Mouse (Mus musculus) lung, embryonic 16.5 days (tissue): ENCODE results near the gene Chit1. TPM values are rescaled to one million over a fixed set of nuclear protein-coding genes. Genes with fewer than 3 reads are reported as not detected.
A peak's percentile ranks its signal among the peaks of the same experiment; 100 is the strongest.

Experiments used
- ATAC-seq: fragments of 200-750 bp; cut with Nextera tagmentation; 2 replicates; pipeline ENCODE4 v1.8.0; 2017; ENCODE audit warnings: low read depth, mild to moderate bottlenecking, moderate library complexity
- H3K27ac ChIP-seq: fragments of 300-500 bp; sonication (generic); 2 replicates; pipeline ENCODE4 v1.5.1; 2014; ENCODE audit warnings: mild to moderate bottlenecking, control low read depth, low read length
- H3K27me3 ChIP-seq: fragments of 300-500 bp; sonication (generic); 2 replicates; pipeline ENCODE4 v1.6.1; 2014; ENCODE audit warnings: low read depth, low read length, mixed read lengths; ENCODE audit not compliant: control insufficient read depth, insufficient read depth
- H3K36me3 ChIP-seq: fragments of 300-500 bp; sonication (generic); 2 replicates; pipeline ENCODE4 v1.6.1; 2014; ENCODE audit warnings: low read length; ENCODE audit not compliant: control insufficient read depth, insufficient read depth
- H3K4me1 ChIP-seq: fragments of 300-500 bp; sonication (generic); replicated peaks from 2 replicates; pipeline ENCODE4 v1.6.1; 2014; ENCODE audit warnings: low read length, mixed read lengths; ENCODE audit not compliant: control insufficient read depth, insufficient read depth
- H3K4me2 ChIP-seq: fragments of 300-500 bp; sonication (generic); 2 replicates; pipeline ENCODE4 v1.6.1; 2014; ENCODE audit warnings: low read depth, low read length, control low read depth
- H3K4me3 ChIP-seq: fragments of 300-500 bp; sonication (generic); 2 replicates; pipeline ENCODE4 v1.5.1; 2014; ENCODE audit warnings: mild to moderate bottlenecking, low read length, control low read depth
- H3K9ac ChIP-seq: fragments of 300-500 bp; sonication (generic); 2 replicates; pipeline ENCODE4 v1.6.1; 2014; ENCODE audit warnings: low read length, control low read depth
- H3K9me3 ChIP-seq: fragments of 300-500 bp; sonication (generic); 2 replicates; pipeline ENCODE4 v1.6.1; 2016; ENCODE audit warnings: low read length; ENCODE audit not compliant: control insufficient read depth
- WGBS: fragments of 180-500 bp; shearing (Covaris S2); extraction: QIAGEN DNeasy Blood & Tissue Kit; methylation state at CpG from one replicate; pipeline ENCODE4 v1.1.7; 2014; 5-methylcytosine and 5-hydroxymethylcytosine counted together
- polyA plus RNA-seq: library from polyadenylated mRNA; unstranded; fragments of >200 nt; fragmentation: Nextera tagmentation; extraction: Ambion mirVana; gene quantifications from 2 replicates; pipeline ENCODE4 v1.2.1, GENCODE M21; 2015

Gene Chit1
- polyA plus RNA-seq, 1 experiment from 2014 or later, result 0.09 TPM

DNA sequence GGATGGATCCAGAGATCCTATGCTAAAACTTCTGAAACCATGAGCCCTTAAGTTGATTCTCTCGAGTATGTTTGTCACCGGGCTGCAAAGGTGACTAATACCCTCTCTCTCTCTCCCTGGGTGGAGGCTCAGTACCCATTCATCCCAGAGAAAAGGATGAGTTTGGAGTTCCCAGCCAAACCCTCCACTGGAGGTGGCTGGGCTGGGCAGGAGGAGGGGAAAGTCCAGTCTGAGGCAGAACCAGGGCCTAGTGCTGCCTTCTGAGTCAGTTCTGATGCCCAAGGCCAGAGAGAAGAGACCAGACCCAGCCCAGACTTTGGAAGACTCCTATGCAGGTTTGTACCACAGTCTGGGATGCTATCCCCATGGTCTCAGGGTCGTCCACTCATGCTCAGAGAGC, 9.4 kb upstream of the Chit1 start:
- peaks cover 47% of the 10 kb centered on the region for H3K4me1 ChIP-seq
- no peak overlapping the region for H3K9ac ChIP-seq
- H3K27me3 ChIP-seq, result no peaks in the 10 kb centered on the region
- no peak overlapping the region for H3K4me3 ChIP-seq
- no peak for ATAC-seq
- no peak overlapping the region for H3K4me2 ChIP-seq
- H3K27ac ChIP-seq, result no peak overlapping the region
- H3K9me3 ChIP-seq, result no peaks in the 10 kb centered on the region
- 65% methylated on average over 3 of the region's 3 CpGs for WGBS
- H3K36me3 ChIP-seq, result no peaks in the 10 kb centered on the region

DNA sequence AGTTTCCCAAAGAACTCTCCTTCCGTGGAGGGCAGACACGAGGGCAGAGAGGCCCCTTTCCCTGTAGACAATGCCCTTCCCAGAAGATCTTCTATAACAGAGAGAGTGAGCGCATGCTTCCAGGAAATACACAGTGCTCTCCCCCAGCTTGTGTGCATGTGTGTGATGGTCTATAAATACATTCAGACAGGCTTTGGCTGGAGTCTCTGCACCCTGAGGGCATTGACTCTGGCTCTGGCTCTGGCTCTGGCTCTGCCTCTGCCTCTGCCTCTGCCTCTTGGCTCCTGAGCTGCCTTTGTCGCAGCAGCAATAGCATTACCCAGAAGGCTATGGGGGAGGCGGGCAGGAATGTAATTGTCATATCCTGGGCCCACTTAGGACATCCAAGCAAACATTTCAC, 7.2 kb upstream of the Chit1 start:
- H3K4me2 ChIP-seq, result no peak overlapping the region
- no peaks in the 10 kb centered on the region for H3K9me3 ChIP-seq
- no peaks in the 10 kb centered on the region for H3K27me3 ChIP-seq
- no peak overlapping the region for H3K4me3 ChIP-seq
- peak overlapping the region; percentile 53 for H3K27ac ChIP-seq
- WGBS, result 65% methylated on average over 5 of the region's 5 CpGs
- H3K4me1 ChIP-seq, result peaks cover 25% of the 10 kb centered on the region
- no peaks in the 10 kb centered on the region for H3K36me3 ChIP-seq
- no peak for ATAC-seq
- peak overlapping the region; percentile 42; the same call in 1 of the 2 replicates for H3K9ac ChIP-seq

DNA sequence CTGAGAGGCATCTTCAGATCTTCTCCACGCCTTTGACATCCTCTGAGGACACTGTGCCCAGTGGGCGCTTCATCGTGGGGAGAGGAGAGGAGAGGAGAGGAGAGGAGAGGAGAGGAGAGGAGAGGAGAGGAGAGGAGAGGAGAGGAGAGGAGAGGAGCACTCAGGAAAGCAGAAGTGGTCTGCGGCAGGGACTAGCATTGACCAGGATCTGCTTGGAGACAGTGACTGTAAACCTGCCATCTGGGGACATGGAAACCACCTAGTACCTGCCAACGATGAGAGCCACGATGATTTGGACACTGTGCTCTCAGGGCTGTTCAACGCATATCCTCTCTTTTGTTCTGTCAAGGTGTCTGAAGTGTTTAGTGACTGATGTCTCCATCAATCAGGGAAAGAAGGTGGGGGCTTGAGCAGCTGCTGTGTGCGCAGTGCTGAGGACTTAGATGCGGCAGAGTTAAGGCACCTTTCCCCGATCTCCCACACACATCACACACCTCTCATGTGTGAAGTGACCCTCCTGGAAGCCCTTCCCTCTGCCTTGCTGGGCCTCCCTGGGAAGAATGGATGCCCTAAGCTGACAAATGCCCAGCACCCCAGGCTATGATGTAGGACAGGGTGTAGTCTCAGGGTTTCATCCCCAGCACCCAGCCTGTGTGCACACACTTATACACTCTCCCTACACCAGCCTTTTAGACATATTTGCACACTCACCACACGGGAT, 5.8 kb upstream of the Chit1 start:
- Histone ChIP-seq H3K27ac (peak overlapping the region; percentile 41), H3K9ac (no peak overlapping the region), H3K9me3 (no peaks in the 10 kb centered on the region), H3K4me2 (no peak overlapping the region), H3K4me3 (no peak overlapping the region), H3K4me1 (peaks cover 18% of the 10 kb centered on the region), H3K27me3 (no peaks in the 10 kb centered on the region), H3K36me3 (no peaks in the 10 kb centered on the region)
- 54% methylated on average over 11 of the region's 11 CpGs for WGBS
- ATAC-seq, result peak; percentile 18; the same call in 1 of the 2 replicates

GRCm38 (mm10) chr1:134105764-134106430, 5.1 kb upstream of the Chit1 start:
- peak overlapping the region; percentile 41 for H3K27ac ChIP-seq
- WGBS, result 44% methylated on average over 3 of the region's 3 CpGs
- ATAC-seq, result peak; percentile 19; the same call in 1 of the 2 replicates

DNA sequence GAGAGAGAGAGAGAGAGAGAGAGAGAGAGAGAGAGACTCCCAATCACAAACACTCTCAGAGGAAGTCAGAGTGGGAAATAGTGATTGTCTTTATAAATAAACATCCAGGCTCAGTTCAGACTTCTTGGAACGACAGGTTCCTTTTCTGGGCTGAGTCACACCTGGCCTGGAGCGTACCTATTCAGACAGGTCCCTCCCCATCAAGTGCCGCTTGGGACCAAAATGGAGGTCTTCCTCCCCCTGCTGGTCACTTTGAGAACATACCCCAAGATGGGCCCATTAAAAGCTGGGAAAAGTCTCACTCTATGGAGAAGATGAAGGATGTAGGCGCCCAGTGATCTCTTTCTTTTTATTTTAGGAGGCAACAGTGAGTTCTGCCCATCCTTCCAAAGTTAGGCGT, 4.3 kb upstream of the Chit1 start:
- 2% methylated on average over 5 of the region's 5 CpGs for WGBS
- H3K9ac ChIP-seq, result no peak overlapping the region
- peak; percentile 59 for ATAC-seq

More at GRCm38 (mm10) chr1:134105764-134106430, 5.1 kb upstream of the Chit1 start:
- H3K4me3 ChIP-seq, result no peak overlapping the region
- no peaks in the 10 kb centered on the region for H3K9me3 ChIP-seq
- H3K4me1 ChIP-seq, result peaks cover 18% of the 10 kb centered on the region
- no peaks in the 10 kb centered on the region for H3K36me3 ChIP-seq
- H3K9ac ChIP-seq, result peak overlapping the region; percentile 1; the same call in 1 of the 2 replicates
- no peaks in the 10 kb centered on the region for H3K27me3 ChIP-seq
- no peak overlapping the region for H3K4me2 ChIP-seq

GRCm38 (mm10) chr1:134107777-134108176, 3.3 kb upstream of the Chit1 start:
- no peak overlapping the region for H3K4me2 ChIP-seq
- 0 out of 2 replicates have a peak overlapping the region, but pooled peaks have one; percentile 7 for H3K9ac ChIP-seq
- no peaks in the 10 kb centered on the region for H3K27me3 ChIP-seq
- no peak overlapping the region for H3K27ac ChIP-seq
- no peaks in the 10 kb centered on the region for H3K9me3 ChIP-seq
- H3K4me3 ChIP-seq, result no peak overlapping the region
- peaks cover 18% of the 10 kb centered on the region for H3K4me1 ChIP-seq
- WGBS, result 85% methylated on average over 7 of the region's 7 CpGs
- ATAC-seq, result no peak
- H3K36me3 ChIP-seq, result no peaks in the 10 kb centered on the region

More for the DNA sequence above, 4.3 kb upstream of the Chit1 start:
- H3K4me1 ChIP-seq, result peaks cover 18% of the 10 kb centered on the region
- H3K36me3 ChIP-seq, result no peaks in the 10 kb centered on the region
- no peak overlapping the region for H3K4me3 ChIP-seq
- H3K4me2 ChIP-seq, result no peak overlapping the region
- H3K27ac ChIP-seq, result no peak overlapping the region
- no peaks in the 10 kb centered on the region for H3K27me3 ChIP-seq
- no peaks in the 10 kb centered on the region for H3K9me3 ChIP-seq

GRCm38 (mm10) chr1:134110015-134110414, 1.0 kb upstream of the Chit1 start:
- Histone ChIP-seq H3K36me3 (no peaks in the 10 kb centered on the region), H3K9ac (no peak overlapping the region), H3K4me3 (no peak overlapping the region), H3K9me3 (no peaks in the 10 kb centered on the region), H3K4me2 (no peak overlapping the region), H3K27me3 (no peaks in the 10 kb centered on the region), H3K4me1 (peaks cover 13% of the 10 kb centered on the region), H3K27ac (no peak overlapping the region)
- no peak for ATAC-seq
- 73% methylated on average over 3 of the region's 3 CpGs for WGBS

DNA sequence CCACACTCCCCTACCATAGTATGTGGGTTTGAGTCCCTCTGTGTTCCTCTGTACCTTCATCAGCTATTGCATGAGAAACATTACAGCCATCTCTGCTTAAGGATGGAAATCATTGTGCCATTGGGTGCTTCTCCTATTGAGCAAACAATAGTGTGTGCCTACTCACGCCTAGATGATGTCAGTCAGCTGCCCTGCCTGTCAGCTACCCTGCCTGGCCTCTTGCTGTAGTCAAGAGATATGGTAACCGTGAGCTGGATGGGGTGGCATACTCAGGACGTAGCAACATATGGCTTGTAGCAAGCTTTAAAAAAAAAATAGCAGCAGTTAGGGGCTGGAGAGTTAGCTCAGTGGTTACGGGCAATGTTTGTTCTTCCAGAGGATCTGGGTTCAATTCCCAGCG, 593 bp upstream of the Chit1 start:
- Histone ChIP-seq H3K9ac (no peak overlapping the region), H3K27me3 (no peaks in the 10 kb centered on the region), H3K4me2 (no peak overlapping the region), H3K27ac (no peak overlapping the region), H3K4me1 (peaks cover 10% of the 10 kb centered on the region), H3K9me3 (no peaks in the 10 kb centered on the region), H3K4me3 (no peak overlapping the region), H3K36me3 (no peaks in the 10 kb centered on the region)
- ATAC-seq, result no peak
- WGBS, result 75% methylated on average over 5 of the region's 5 CpGs

DNA sequence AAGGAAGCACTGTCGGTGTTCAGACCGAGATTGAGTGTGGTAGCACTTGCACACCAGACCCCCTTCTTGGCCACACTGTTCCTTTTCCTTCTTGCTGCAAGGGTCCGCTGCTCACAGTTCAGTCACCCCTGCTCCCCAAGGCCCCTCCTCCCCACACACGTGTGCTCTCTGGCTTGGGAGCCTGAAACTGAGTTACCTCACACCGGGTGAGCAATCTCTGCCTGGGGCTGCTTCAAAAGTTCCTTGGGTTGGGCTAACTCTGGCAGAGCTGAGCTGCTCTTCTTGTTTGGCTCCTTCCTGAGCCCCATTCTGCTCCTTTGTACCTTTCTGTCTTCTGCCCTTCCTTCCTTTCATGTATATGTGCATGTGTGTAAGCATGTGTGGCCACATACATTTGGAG, 2.5 kb downstream of the Chit1 start:
- ATAC-seq, result 0 out of 2 replicates have a peak, but pooled peaks have one; percentile 42

More for the DNA sequence above, 2.5 kb downstream of the Chit1 start:
- no peaks in the 10 kb centered on the region for H3K4me1 ChIP-seq
- H3K4me2 ChIP-seq, result no peak overlapping the region
- H3K9me3 ChIP-seq, result no peaks in the 10 kb centered on the region
- H3K4me3 ChIP-seq, result no peak overlapping the region
- H3K27me3 ChIP-seq, result no peaks in the 10 kb centered on the region
- 56% methylated on average over 5 of the region's 5 CpGs for WGBS
- H3K9ac ChIP-seq, result no peak overlapping the region
- no peaks in the 10 kb centered on the region for H3K36me3 ChIP-seq
- no peak overlapping the region for H3K27ac ChIP-seq
